Mouse (Mus musculus) hindbrain, embryonic 15.5 days (tissue): ENCODE data around the gene Ccdc71. TPM values are rescaled to one million over a fixed set of nuclear protein-coding genes. Genes with fewer than 3 reads are reported as not detected.
A peak's percentile ranks its signal among the peaks of the same experiment; 100 is the strongest.

Source experiments
- ATAC-seq: fragments of 200-750 bp; cut with Nextera tagmentation; 2 replicates; pipeline ENCODE4 v1.8.0; 2017; ENCODE audit warnings: low read depth, moderate number of reproducible peaks, moderate TSS enrichment; ENCODE audit not compliant: low FRiP score
- H3K27ac ChIP-seq: fragments of 300-500 bp; sonication (generic); replicated peaks from 2 replicates; pipeline ENCODE4 v1.5.1; 2015; ENCODE audit warnings: mild to moderate bottlenecking, inconsistent platforms
- H3K27me3 ChIP-seq: fragments of 300-500 bp; sonication (generic); 2 replicates; pipeline ENCODE4 v1.6.1; 2015; ENCODE audit warnings: control low read depth, inconsistent platforms
- H3K36me3 ChIP-seq: fragments of 300-500 bp; sonication (generic); 2 replicates; pipeline ENCODE4 v1.6.1; 2015; ENCODE audit warnings: control low read depth, inconsistent platforms
- H3K4me1 ChIP-seq: fragments of 300-500 bp; sonication (generic); replicated peaks from 2 replicates; pipeline ENCODE4 v1.6.1; 2015; ENCODE audit warnings: control low read depth, inconsistent platforms
- H3K4me2 ChIP-seq: fragments of 300-500 bp; sonication (generic); 2 replicates; pipeline ENCODE4 v1.6.1; 2015; ENCODE audit warnings: moderate library complexity, mild to moderate bottlenecking, inconsistent platforms
- H3K4me3 ChIP-seq: fragments of 300-500 bp; sonication (generic); 2 replicates; pipeline ENCODE4 v1.5.1; 2015; ENCODE audit warnings: mild to moderate bottlenecking, inconsistent platforms
- H3K9ac ChIP-seq: fragments of 300-500 bp; sonication (generic); 2 replicates; pipeline ENCODE4 v1.6.1; 2015; ENCODE audit warnings: inconsistent platforms
- H3K9me3 ChIP-seq: fragments of 300-500 bp; sonication (generic); 2 replicates; pipeline ENCODE4 v1.6.1; 2016; ENCODE audit warnings: control low read depth, inconsistent platforms
- WGBS: fragments of 180-500 bp; shearing (Covaris S2); methylation state at CpG from one replicate; pipeline ENCODE4 v1.1.7; 2015; 5-methylcytosine and 5-hydroxymethylcytosine counted together
- polyA plus RNA-seq: library from polyadenylated mRNA; unstranded; fragments of >200 nt; fragmentation: Nextera tagmentation; extraction: Ambion mirVana; gene quantifications from 2 replicates; pipeline ENCODE4 v1.2.1, GENCODE M21; 2015

Ccdc71 gene
- polyA plus RNA-seq, 1 experiment from 2014 or later: 57.5 TPM

GRCm38 (mm10) chr9:108461675-108462074 is 1.3 kb downstream of the Ccdc71 start:
- H3K27me3 ChIP-seq: no peaks in the 10 kb centered on the region
- H3K9me3 ChIP-seq: no peaks in the 10 kb centered on the region
- H3K27ac ChIP-seq: no peak overlapping the region
- peaks cover 22% of the 10 kb centered on the region for H3K4me1 ChIP-seq
- H3K36me3 ChIP-seq: peaks cover 24% of the 10 kb centered on the region
- H3K4me3 ChIP-seq: peak overlapping the region; percentile 66
- H3K4me2 ChIP-seq: peak overlapping the region; percentile 82
- 91% methylated on average over 5 of the region's 5 CpGs for WGBS
- peak overlapping the region; percentile 75 for H3K9ac ChIP-seq
- no peak for ATAC-seq

GRCm38 (mm10) chr9:108462192-108462591 is 1.9 kb downstream of the Ccdc71 start:
- Histone ChIP-seq H3K4me3 (no peak overlapping the region), H3K27me3 (no peaks in the 10 kb centered on the region), H3K9ac (no peak overlapping the region), H3K9me3 (no peaks in the 10 kb centered on the region), H3K27ac (no peak overlapping the region), H3K4me1 (peaks cover 22% of the 10 kb centered on the region), H3K36me3 (peaks cover 30% of the 10 kb centered on the region), H3K4me2 (peak overlapping the region; percentile 82; the same call in 1 of the 2 replicates)
- ATAC-seq: no peak
- 89% methylated on average over 10 of the region's 10 CpGs for WGBS

GRCm38 (mm10) chr9:108463713-108464112 is 3.4 kb downstream of the Ccdc71 start:
- ATAC-seq: no peak
- H3K27me3 ChIP-seq: no peaks in the 10 kb centered on the region
- H3K9me3 ChIP-seq: no peaks in the 10 kb centered on the region
- no peak overlapping the region for H3K4me2 ChIP-seq
- H3K4me3 ChIP-seq: no peak overlapping the region
- WGBS: 96% methylated on average over 9 of the region's 9 CpGs
- peaks cover 22% of the 10 kb centered on the region for H3K4me1 ChIP-seq
- H3K36me3 ChIP-seq: peaks cover 36% of the 10 kb centered on the region
- H3K27ac ChIP-seq: no peak overlapping the region
- no peak overlapping the region for H3K9ac ChIP-seq

- H3K9me3 ChIP-seq: no peaks in the 10 kb centered on the region
- H3K9ac ChIP-seq: no peak overlapping the region
- 93% methylated on average over 2 of the region's 2 CpGs for WGBS
- no peak overlapping the region for H3K4me3 ChIP-seq
- peaks cover 15% of the 10 kb centered on the region for H3K4me1 ChIP-seq
- H3K27me3 ChIP-seq: no peaks in the 10 kb centered on the region
- H3K36me3 ChIP-seq: peaks cover 36% of the 10 kb centered on the region
- no peak for ATAC-seq
- no peak overlapping the region for H3K27ac ChIP-seq
- no peak overlapping the region for H3K4me2 ChIP-seq
Measured at GRCm38 (mm10) chr9:108466219-108466618, 5.9 kb downstream of the Ccdc71 start.

GRCm38 (mm10) chr9:108469430-108469829 is 9.1 kb downstream of the Ccdc71 start:
- Histone ChIP-seq H3K27me3 (no peaks in the 10 kb centered on the region), H3K4me1 (no peaks in the 10 kb centered on the region), H3K9ac (no peak overlapping the region), H3K4me3 (no peak overlapping the region), H3K9me3 (no peaks in the 10 kb centered on the region), H3K27ac (no peak overlapping the region), H3K36me3 (peaks cover 23% of the 10 kb centered on the region), H3K4me2 (no peak overlapping the region)
- WGBS: 84% methylated on average over 5 of the region's 5 CpGs
- ATAC-seq: no peak

GRCm38 (mm10) chr9:108469845-108470244 is 9.5 kb downstream of the Ccdc71 start:
- no peak overlapping the region for H3K4me2 ChIP-seq
- no peak overlapping the region for H3K4me3 ChIP-seq
- H3K36me3 ChIP-seq: peaks cover 23% of the 10 kb centered on the region
- no peaks in the 10 kb centered on the region for H3K4me1 ChIP-seq
- no peaks in the 10 kb centered on the region for H3K27me3 ChIP-seq
- no peak overlapping the region for H3K9ac ChIP-seq
- H3K27ac ChIP-seq: no peak overlapping the region
- no peak for ATAC-seq
- 83% methylated on average over 4 of the region's 4 CpGs for WGBS
- no peaks in the 10 kb centered on the region for H3K9me3 ChIP-seq

GRCm38 (mm10) chr9:108474528-108474927 is 14.2 kb downstream of the Ccdc71 start:
- no peak overlapping the region for H3K4me2 ChIP-seq
- H3K4me1 ChIP-seq: peaks cover 11% of the 10 kb centered on the region
- no peaks in the 10 kb centered on the region for H3K36me3 ChIP-seq
- 73% methylated on average over 1 of the region's 1 CpGs for WGBS
- H3K4me3 ChIP-seq: no peak overlapping the region
- no peaks in the 10 kb centered on the region for H3K27me3 ChIP-seq
- H3K9me3 ChIP-seq: no peaks in the 10 kb centered on the region
- no peak overlapping the region for H3K9ac ChIP-seq
- ATAC-seq: no peak
- H3K27ac ChIP-seq: no peak overlapping the region

GRCm38 (mm10) chr9:108478638-108479156 is 18.4 kb downstream of the Ccdc71 start:
- 0 out of 2 replicates have a peak, but pooled peaks have one; percentile 38 for ATAC-seq
- WGBS: under 1% methylated on average over 20 of the region's 20 CpGs
- H3K9me3 ChIP-seq: no peaks in the 10 kb centered on the region
- H3K9ac ChIP-seq: peak overlapping the region; percentile 14; the same call in 1 of the 2 replicates
- peak overlapping the region; percentile 57 for H3K4me2 ChIP-seq
- peak overlapping the region; percentile 37 for H3K4me3 ChIP-seq
- peak overlapping the region; percentile 61 for H3K27ac ChIP-seq
- H3K27me3 ChIP-seq: no peaks in the 10 kb centered on the region
- H3K36me3 ChIP-seq: no peaks in the 10 kb centered on the region
- H3K4me1 ChIP-seq: peaks cover 19% of the 10 kb centered on the region

- ATAC-seq: no peak
- H3K27ac ChIP-seq: peak overlapping the region; percentile 61; the same call in 1 of the 2 replicates
- WGBS: 29% methylated on average over 11 of the region's 11 CpGs
Measured at GRCm38 (mm10) chr9:108479241-108479640, 18.9 kb downstream of the Ccdc71 start.

GRCm38 (mm10) chr9:108479721-108480351 is 19.5 kb downstream of the Ccdc71 start, which contains the start of gene Lamb2:
Gene Lamb2 (plus strand): TSS chr9:108479736.
- Histone ChIP-seq H3K27ac (peak within 1 kb of the TSS; percentile 61), H3K27me3 (no peaks in the 10 kb centered on the region), H3K4me2 (peak within 1 kb of the TSS; percentile 57), H3K9me3 (no peaks in the 10 kb centered on the region), H3K4me1 (peaks cover 19% of the 10 kb centered on the region), H3K4me3 (peak within 1 kb of the TSS; percentile 37), H3K36me3 (no peaks in the 10 kb centered on the region), H3K9ac (peak within 1 kb of the TSS; percentile 32; the same call in 1 of the 2 replicates)
- peak; percentile 49; the same call in 1 of the 2 replicates for ATAC-seq
- WGBS: 12% methylated on average over 10 of the region's 10 CpGs

More at GRCm38 (mm10) chr9:108479241-108479640, 18.9 kb downstream of the Ccdc71 start:
- peaks cover 19% of the 10 kb centered on the region for H3K4me1 ChIP-seq
- no peaks in the 10 kb centered on the region for H3K27me3 ChIP-seq
- no peaks in the 10 kb centered on the region for H3K36me3 ChIP-seq
- H3K4me3 ChIP-seq: peak overlapping the region; percentile 37
- peak overlapping the region; percentile 57 for H3K4me2 ChIP-seq
- peak overlapping the region; percentile 14; the same call in 1 of the 2 replicates for H3K9ac ChIP-seq
- H3K9me3 ChIP-seq: no peaks in the 10 kb centered on the region

GRCm38 (mm10) chr9:108480813-108481519 is 20.6 kb downstream of the Ccdc71 start:
- H3K27ac ChIP-seq: no peak overlapping the region
- H3K36me3 ChIP-seq: no peaks in the 10 kb centered on the region
- no peaks in the 10 kb centered on the region for H3K9me3 ChIP-seq
- 91% methylated on average over 28 of the region's 28 CpGs for WGBS
- no peaks in the 10 kb centered on the region for H3K27me3 ChIP-seq
- H3K4me2 ChIP-seq: no peak overlapping the region
- no peak overlapping the region for H3K9ac ChIP-seq
- ATAC-seq: no peak
- no peak overlapping the region for H3K4me3 ChIP-seq
- peaks cover 19% of the 10 kb centered on the region for H3K4me1 ChIP-seq
